In genomic region chr10:128933574-128933973, GRCm38 (mm10) we compare ENCODE assay signal across 8 mouse cellular contexts. TPM values are rescaled to one million over a fixed set of nuclear protein-coding genes. Genes with fewer than 3 reads are reported as not detected.
A peak's percentile ranks its signal among the peaks of the same experiment; 100 is the strongest.
DNase-seq lines count a peak whose midpoint lies in the region; ATAC-seq and TF ChIP-seq lines count a peak whose summit lies in the region.

TSS of gene Itga7 (plus strand) at chr10:128933818.

- H3K9ac ChIP-seq in hindbrain, embryonic 14.5 days: peak within 1 kb of the TSS; percentile 53
- peak within 1 kb of the TSS; percentile 17; the same call in 1 of the 2 replicates for H3K9ac ChIP-seq in limb, embryonic 11.5 days (ENCODE audit: low read length)

- H3K4me3 ChIP-seq in gastrocnemius, adult 2 months: peak within 1 kb of the TSS; percentile 83
- H3K4me3 ChIP-seq in hindbrain, embryonic 14.5 days (replicated peaks; ENCODE audit: low read length): peak within 1 kb of the TSS; percentile 41
- H3K4me3 ChIP-seq in limb, embryonic 11.5 days (ENCODE audit: low read depth, low read length): peak within 1 kb of the TSS; percentile 39
- peak within 1 kb of the TSS; percentile 91 for H3K4me3 ChIP-seq in myocyte

- peak; percentile 82 for TF ChIP-seq POLR2A in myocyte (IDR thresholded peaks at IDR 0.05; ENCODE audit: insufficient read length, low read depth)

- ATAC-seq in hindbrain, embryonic 14.5 days (ENCODE audit: low FRiP score): peak; percentile 60
- ATAC-seq in limb, embryonic 11.5 days (ENCODE audit: insufficient number of reproducible peaks, low FRiP score, low TSS enrichment, low read depth): peak; percentile 80

- peaks cover 58% of the 10 kb centered on the region for H3K79me2 ChIP-seq in myocyte (ENCODE audit: control insufficient read depth, insufficient read depth)

- H3K4me2 ChIP-seq in hindbrain, embryonic 14.5 days (replicated peaks): peak within 1 kb of the TSS; percentile 86
- H3K4me2 ChIP-seq in limb, embryonic 11.5 days (ENCODE audit: low read depth, severe bottlenecking): peak within 1 kb of the TSS; percentile 78
- peak within 1 kb of the TSS; percentile 98 for H3K4me2 ChIP-seq in myocyte (ENCODE audit: low read depth)

- 1% methylated on average over 26 of the region's 26 CpGs for WGBS in hindbrain, embryonic 14.5 days
- 0% methylated on average over 26 of the region's 26 CpGs for WGBS in limb, embryonic 11.5 days

- H3K36me3 ChIP-seq in hindbrain, embryonic 14.5 days (replicated peaks; ENCODE audit: control insufficient read depth, insufficient read depth): no peaks in the 10 kb centered on the region
- no peaks in the 10 kb centered on the region for H3K36me3 ChIP-seq in limb, embryonic 11.5 days (ENCODE audit: control insufficient read depth, insufficient read depth, low read length)
- no peaks in the 10 kb centered on the region for H3K36me3 ChIP-seq in myocyte (ENCODE audit: control insufficient read depth, insufficient read depth)

- peaks cover 61% of the 10 kb centered on the region for H3K27me3 ChIP-seq in hindbrain, embryonic 14.5 days (ENCODE audit: control insufficient read depth, insufficient read depth, low read length)
- peaks cover 48% of the 10 kb centered on the region for H3K27me3 ChIP-seq in limb, embryonic 11.5 days (ENCODE audit: control insufficient read depth, insufficient read depth, low read length)
- H3K27me3 ChIP-seq in myocyte (ENCODE audit: control insufficient read depth, insufficient read depth, insufficient read length): no peaks in the 10 kb centered on the region

- H3K4me1 ChIP-seq in hindbrain, embryonic 14.5 days (replicated peaks; ENCODE audit: control insufficient read depth, insufficient read depth, low read length): peaks cover 8% of the 10 kb centered on the region
- H3K4me1 ChIP-seq in limb, embryonic 11.5 days (ENCODE audit: control insufficient read depth, insufficient read depth, low read length): peaks cover 4% of the 10 kb centered on the region; the same call in 1 of the 2 replicates

- H3K9me3 ChIP-seq in hindbrain, embryonic 14.5 days (ENCODE audit: control insufficient read depth, low read length): no peaks in the 10 kb centered on the region
- no peaks in the 10 kb centered on the region for H3K9me3 ChIP-seq in limb, embryonic 11.5 days (ENCODE audit: control insufficient read depth, low read length)

- intact Hi-C loops in gastrocnemius, adult 2 months (cut with DNase I): no loop called here

- peak within 1 kb of the TSS; percentile 47 for H3ac ChIP-seq in myocyte (ENCODE audit: control insufficient read depth, insufficient read length)

- no peak for TF ChIP-seq CTCF in gastrocnemius, adult 2 months (IDR thresholded peaks at IDR 0.05)

- DNase-seq in left cerebral cortex, adult 18-20 months (ENCODE audit: low spot score in 2 of 2): no peak
- no peak for DNase-seq in left cerebral cortex, adult 11 months (ENCODE audit: low spot score)
- DNase-seq in cerebellum, adult 11-12 months: peak; percentile 61
- peak; percentile 75 for DNase-seq in gastrocnemius, adult 2 months
- DNase-seq in hindbrain, embryonic 14.5 days (ENCODE audit: low spot score): no peak
- DNase-seq in limb, embryonic 11.5 days (ENCODE audit: low spot score): peak; percentile 64
- no peak for DNase-seq in urinary bladder, postnatal 36 days (ENCODE audit: low spot score in 2 of 2)

- H3K27ac ChIP-seq in gastrocnemius, adult 2 months: peak within 1 kb of the TSS; percentile 88
- H3K27ac ChIP-seq in hindbrain, embryonic 14.5 days: no peak within 1 kb of the TSS
- H3K27ac ChIP-seq in limb, embryonic 11.5 days (replicated peaks; ENCODE audit: low read depth, low read length): no peak within 1 kb of the TSS

TF ChIP-seq in myocyte, 11 proteins besides CTCF, POLR2A, EP300 and RAD21:
- TF ChIP-seq POLR2AphosphoS2 (IDR thresholded peaks at IDR 0.05; ENCODE audit: insufficient read length, low read depth) (peak; percentile 84), MYOG (IDR thresholded peaks at IDR 0.05; ENCODE audit: control insufficient read depth in 1 of 3, insufficient read depth in 1 of 3, insufficient read length in 2 of 3, low read depth in 2 of 3) (no peak), MAX (IDR thresholded peaks at IDR 0.05; ENCODE audit: low read depth) (no peak), MYOD1 (IDR thresholded peaks at IDR 0.05; ENCODE audit: control insufficient read depth in 1 of 3, insufficient read length in 2 of 3, low read depth in 2 of 3) (peak in 1 of 3 experiments; percentile 3), TCF12 (IDR thresholded peaks at IDR 0.05; ENCODE audit: insufficient read depth, poor library complexity, severe bottlenecking) (no peak), E2F4 (IDR thresholded peaks at IDR 0.05; ENCODE audit: insufficient read depth) (no peak), SRF (IDR thresholded peaks at IDR 0.05; ENCODE audit: control insufficient read depth, insufficient read length, low read depth) (no peak), TCF3 (IDR thresholded peaks at IDR 0.05; ENCODE audit: insufficient read length, low read depth) (no peak), CEBPB (IDR thresholded peaks at IDR 0.05; ENCODE audit: insufficient read depth, poor library complexity, severe bottlenecking) (no peak), USF1 (IDR thresholded peaks at IDR 0.05; ENCODE audit: low read depth) (no peak), REST (IDR thresholded peaks at IDR 0.05; ENCODE audit: insufficient read depth, insufficient read length) (no peak)
TF ChIP-seq in myocyte: peak in this region for 2.

RNA-seq across cellular contexts. Expression of gene Itga7, which starts in this region (rescaled TPM):
- 10 to 100 TPM; 13.5 TPM for total RNA-seq in left cerebral cortex, adult 18-20 months (2021)
- total RNA-seq in gastrocnemius, adult 2 months (2021): 10 to 100 TPM; 58.4 to 72.9 TPM
- polyA plus RNA-seq in hindbrain, embryonic 14.5 days (2014; fragmentation: Nextera tagmentation; extraction: Ambion mirVana): 6.2 and 7.2 TPM in 2 replicates
- polyA plus RNA-seq in limb, embryonic 11.5 days (2014; fragmentation: Nextera tagmentation; extraction: Ambion mirVana): 0.10 and 0.12 TPM in 2 replicates
- polyA plus RNA-seq in myocyte (2012; fragmentation: generic; extraction: Trizol): 635 TPM

Comparison
In these comparisons a context has a peak if more than half of its experiments do, and no peak if none do; other contexts are left out.
1. RNA of gene Itga7 (total RNA-seq): 58.4 to 72.9 TPM in gastrocnemius, adult 2 months; 13.5 TPM in left cerebral cortex, adult 18-20 months; every median in the first group is over 4 times any median in the second.
2. RNA of gene Itga7 (polyA plus RNA-seq): 635 TPM in myocyte (single experiment); 6.2 to 7.2 TPM in hindbrain, embryonic 14.5 days and 0.10 to 0.12 TPM in limb, embryonic 11.5 days; every median in the first group is over 10 times any median in the second.
3. Peak in DNase-seq, ATAC-seq, H3K4me3 ChIP-seq, H3K9ac ChIP-seq and H3K4me2 ChIP-seq in limb, embryonic 11.5 days; RNA of the gene not detected or under 1 TPM.
4. DNase-seq: peak in cerebellum, adult 11-12 months (single experiment) and gastrocnemius, adult 2 months (single experiment); none in left cerebral cortex, adult 18-20 months (0 of 2), left cerebral cortex, adult 11 months (single experiment), hindbrain, embryonic 14.5 days (single experiment) and urinary bladder, postnatal 36 days (0 of 2).
5. H3K4me3 ChIP-seq: peak in every context shown above with its lines; median percentile 91 in myocyte; 83 in gastrocnemius, adult 2 months; 41 in hindbrain, embryonic 14.5 days; 39 in limb, embryonic 11.5 days.
6. Peak in every context shown above with its lines, with median percentiles within 50 percentile points of each other: H3K4me2 ChIP-seq.